Mouse (Mus musculus): ENCODE data around the gene Mlxipl. TPM values are rescaled to one million over a fixed set of nuclear protein-coding genes. Genes with fewer than 3 reads are reported as not detected.
"Not testable (repeated sequence)": the region's sequence is repeated elsewhere in the genome, so short reads cannot be mapped to it uniquely, and the experiment has no call there.

Gene Mlxipl
- polyA plus RNA-seq (2014; fragmentation: Nextera tagmentation; extraction: Ambion mirVana), result 1.2 and 1.6 TPM in 2 replicates

GRCm38 (mm10) chr5:135089653-135090052, at the start of gene Mlxipl:
Mlxipl (plus strand) TSS chr5:135089890.
- Histone ChIP-seq H3K9me3 (ENCODE audit: control insufficient read depth, low read length) (no peaks in the 10 kb centered on the region), H3K4me2 (replicated peaks; ENCODE audit: low read depth, low read length) (peak within 1 kb of the TSS; percentile 33), H3K27ac (ENCODE audit: low read depth, low read length) (no peak within 1 kb of the TSS), H3K36me3 (ENCODE audit: control insufficient read depth, insufficient read depth, low read length) (no peaks in the 10 kb centered on the region), H3K9ac (ENCODE audit: low read depth, low read length) (0 out of 2 replicates have a peak within 1 kb of the TSS, but pooled peaks have one; percentile 19), H3K4me3 (ENCODE audit: low read depth, low read length) (peak within 1 kb of the TSS; percentile 18; the same call in 1 of the 2 replicates), H3K27me3 (ENCODE audit: control insufficient read depth, insufficient read depth, low read length) (peaks cover 25% of the 10 kb centered on the region), H3K4me1 (replicated peaks; ENCODE audit: control insufficient read depth, insufficient read depth, low read length) (no peaks in the 10 kb centered on the region)
- DNase-seq (ENCODE audit: low spot score), result peak; percentile 23
- WGBS, result 2% methylated on average over 39 of the region's 39 CpGs
- ATAC-seq (ENCODE audit: low FRiP score), result no peak

DNA sequence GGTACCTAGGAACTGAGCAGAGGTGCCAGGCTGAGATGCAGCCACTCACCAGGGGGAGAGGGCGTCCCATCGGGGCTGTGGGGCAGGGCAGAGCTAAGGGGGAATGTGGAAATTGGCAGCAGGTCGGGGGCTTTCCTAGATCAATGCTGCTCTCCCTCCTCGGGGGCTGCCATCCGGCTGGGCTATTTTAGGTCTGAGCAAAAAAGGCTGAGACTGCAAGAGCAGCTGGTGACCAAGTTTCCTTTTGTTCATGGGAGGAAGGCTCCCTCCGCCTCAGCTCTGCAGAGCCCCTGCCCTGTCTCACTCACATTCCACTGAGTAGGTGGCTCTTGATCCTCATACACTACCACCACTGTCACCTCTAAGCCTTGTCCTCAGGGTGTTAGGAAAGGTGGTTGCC, 49.6 kb upstream of the Mlxipl start:
- Histone ChIP-seq H3K9me3 (ENCODE audit: control insufficient read depth, low read length) (no peaks in the 10 kb centered on the region), H3K4me3 (ENCODE audit: low read depth, low read length) (no peak overlapping the region), H3K9ac (ENCODE audit: low read depth, low read length) (no peak overlapping the region), H3K27me3 (ENCODE audit: control insufficient read depth, insufficient read depth, low read length) (no peaks in the 10 kb centered on the region; the same call in 1 of the 2 replicates), H3K4me2 (replicated peaks; ENCODE audit: low read depth, low read length) (no peak overlapping the region), H3K4me1 (replicated peaks; ENCODE audit: control insufficient read depth, insufficient read depth, low read length) (0 out of 2 replicates have a peak, but pooled peaks cover 2% of the 10 kb centered on the region), H3K36me3 (ENCODE audit: control insufficient read depth, insufficient read depth, low read length) (no peaks in the 10 kb centered on the region), H3K27ac (ENCODE audit: low read depth, low read length) (no peak overlapping the region)
- 43% methylated on average over 6 of the region's 6 CpGs for WGBS
- DNase-seq (ENCODE audit: low spot score), result no peak
- no peak for ATAC-seq (ENCODE audit: low FRiP score)

DNA sequence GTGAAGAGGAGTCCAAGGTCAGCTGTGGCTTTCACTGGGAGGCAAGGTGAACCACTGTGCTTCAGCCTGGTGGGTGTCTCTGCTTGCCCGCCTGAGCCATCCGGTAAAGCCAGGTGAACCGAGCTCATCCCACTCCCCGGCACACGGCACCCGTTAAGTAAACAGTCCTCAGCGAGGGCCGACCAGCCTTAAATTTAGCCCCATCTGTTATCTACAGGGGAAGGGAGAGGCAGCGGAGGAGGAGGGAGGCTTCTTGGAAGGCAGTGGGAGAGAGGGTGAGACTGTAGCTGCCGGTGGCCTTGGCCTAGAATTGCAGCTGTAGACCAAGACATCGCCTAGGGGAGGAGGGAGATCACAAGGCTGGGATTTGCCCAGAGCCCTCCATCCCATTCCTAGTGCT, 48.9 kb upstream of the Mlxipl start:
- Histone ChIP-seq H3K9ac (ENCODE audit: low read depth, low read length) (no peak overlapping the region), H3K27ac (ENCODE audit: low read depth, low read length) (no peak overlapping the region), H3K36me3 (ENCODE audit: control insufficient read depth, insufficient read depth, low read length) (no peaks in the 10 kb centered on the region), H3K27me3 (ENCODE audit: control insufficient read depth, insufficient read depth, low read length) (no peaks in the 10 kb centered on the region; the same call in 1 of the 2 replicates), H3K9me3 (ENCODE audit: control insufficient read depth, low read length) (no peaks in the 10 kb centered on the region), H3K4me3 (ENCODE audit: low read depth, low read length) (no peak overlapping the region), H3K4me1 (replicated peaks; ENCODE audit: control insufficient read depth, insufficient read depth, low read length) (0 out of 2 replicates have a peak, but pooled peaks cover 2% of the 10 kb centered on the region), H3K4me2 (replicated peaks; ENCODE audit: low read depth, low read length) (no peak overlapping the region)
- 77% methylated on average over 11 of the region's 11 CpGs for WGBS
- DNase-seq (ENCODE audit: low spot score) (no peak), ATAC-seq (ENCODE audit: low FRiP score) (no peak)

DNA sequence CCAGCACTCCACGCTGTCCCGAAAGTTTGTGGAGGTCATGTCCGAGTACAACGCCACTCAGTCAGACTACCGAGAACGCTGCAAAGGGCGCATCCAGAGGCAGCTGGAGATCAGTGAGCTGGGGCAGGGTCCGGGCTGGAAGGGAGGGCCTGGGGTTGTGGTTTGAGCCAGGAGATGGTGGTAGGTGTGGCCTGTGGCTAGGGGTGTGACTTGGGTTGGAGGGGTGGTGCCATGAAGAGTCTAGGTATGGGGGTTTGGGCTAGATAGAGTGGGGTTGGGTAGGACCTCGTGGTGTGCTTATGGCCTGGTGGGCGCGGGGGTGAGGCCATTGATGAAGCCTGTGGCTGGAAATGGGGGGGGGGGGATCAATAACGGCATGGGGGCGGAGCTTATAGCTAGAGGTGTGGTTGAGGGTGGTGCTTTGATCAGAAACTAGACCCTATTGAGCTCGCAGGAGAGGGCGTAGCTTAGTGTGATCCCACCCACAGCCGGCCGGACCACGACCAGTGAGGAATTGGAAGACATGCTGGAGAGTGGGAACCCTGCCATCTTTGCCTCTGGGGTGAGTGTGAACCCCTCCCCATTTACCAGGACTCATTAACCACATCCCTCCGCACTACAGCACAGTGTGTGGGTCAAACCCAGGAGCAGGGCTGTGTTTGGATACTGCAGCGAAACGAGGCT, 47.4 kb upstream of the Mlxipl start:
- Histone ChIP-seq H3K27me3 (ENCODE audit: control insufficient read depth, insufficient read depth, low read length) (no peaks in the 10 kb centered on the region; the same call in 1 of the 2 replicates), H3K9ac (ENCODE audit: low read depth, low read length) (no peak overlapping the region), H3K4me2 (replicated peaks; ENCODE audit: low read depth, low read length) (no peak overlapping the region), H3K4me3 (ENCODE audit: low read depth, low read length) (no peak overlapping the region), H3K27ac (ENCODE audit: low read depth, low read length) (no peak overlapping the region), H3K4me1 (replicated peaks; ENCODE audit: control insufficient read depth, insufficient read depth, low read length) (0 out of 2 replicates have a peak, but pooled peaks cover 2% of the 10 kb centered on the region), H3K9me3 (ENCODE audit: control insufficient read depth, low read length) (no peaks in the 10 kb centered on the region), H3K36me3 (ENCODE audit: control insufficient read depth, insufficient read depth, low read length) (no peaks in the 10 kb centered on the region)
- no peak for DNase-seq (ENCODE audit: low spot score)
- ATAC-seq (ENCODE audit: low FRiP score), result no peak
- WGBS, result 28% methylated on average over 20 of the region's 21 CpGs

DNA sequence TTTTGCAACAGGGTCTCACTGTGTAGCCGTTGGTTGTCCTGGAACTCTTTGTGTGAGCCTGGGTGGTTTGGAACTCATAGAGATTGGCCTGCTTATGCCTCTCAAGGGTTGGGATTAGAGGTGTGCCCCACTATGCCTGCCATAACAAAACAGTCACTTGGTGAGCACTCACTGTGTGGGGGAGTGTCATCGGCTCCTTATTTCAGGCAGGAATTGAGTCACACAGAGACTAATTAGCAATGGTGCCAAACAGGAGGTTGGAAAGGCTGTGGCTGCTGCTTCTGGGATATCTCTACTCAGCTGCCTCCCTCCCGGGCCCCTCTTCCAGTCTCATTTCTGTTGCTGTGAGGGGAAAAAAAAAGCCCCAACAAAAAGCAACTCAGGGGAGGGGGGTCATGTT, 45.1 kb upstream of the Mlxipl start:
- H3K4me2 ChIP-seq (replicated peaks; ENCODE audit: low read depth, low read length), result no peak overlapping the region
- H3K27ac ChIP-seq (ENCODE audit: low read depth, low read length), result no peak overlapping the region
- DNase-seq (ENCODE audit: low spot score) (no peak), ATAC-seq (ENCODE audit: low FRiP score) (no peak)
- no peak overlapping the region for H3K9ac ChIP-seq (ENCODE audit: low read depth, low read length)
- H3K27me3 ChIP-seq (ENCODE audit: control insufficient read depth, insufficient read depth, low read length), result no peaks in the 10 kb centered on the region; the same call in 1 of the 2 replicates
- 88% methylated on average over 3 of the region's 3 CpGs for WGBS
- no peak overlapping the region for H3K4me3 ChIP-seq (ENCODE audit: low read depth, low read length)
- H3K36me3 ChIP-seq (ENCODE audit: control insufficient read depth, insufficient read depth, low read length), result no peaks in the 10 kb centered on the region
- 0 out of 2 replicates have a peak, but pooled peaks cover 2% of the 10 kb centered on the region for H3K4me1 ChIP-seq (replicated peaks; ENCODE audit: control insufficient read depth, insufficient read depth, low read length)
- no peaks in the 10 kb centered on the region for H3K9me3 ChIP-seq (ENCODE audit: control insufficient read depth, low read length)

DNA sequence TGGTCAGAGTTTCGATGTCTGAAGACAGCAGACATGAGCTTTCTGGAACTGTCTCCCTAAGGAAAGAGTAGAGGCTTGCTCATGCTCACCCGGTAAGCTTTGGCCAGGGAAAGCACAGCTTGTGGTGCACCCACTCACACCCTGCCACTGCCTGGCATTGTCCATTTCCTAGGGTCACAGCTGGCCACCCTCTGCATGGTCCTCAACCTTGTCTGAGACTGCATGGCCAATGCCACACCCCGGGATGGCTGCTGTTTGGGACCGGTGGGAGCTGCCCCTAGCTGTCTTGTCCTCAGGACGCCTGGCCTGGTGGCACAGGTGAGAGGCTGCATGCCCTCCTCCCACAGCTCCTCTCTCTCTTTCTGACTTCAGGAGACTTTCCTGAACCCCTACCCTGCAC, 41.2 kb upstream of the Mlxipl start:
- Histone ChIP-seq H3K36me3 (ENCODE audit: control insufficient read depth, insufficient read depth, low read length) (no peaks in the 10 kb centered on the region), H3K9me3 (ENCODE audit: control insufficient read depth, low read length) (no peaks in the 10 kb centered on the region), H3K27me3 (ENCODE audit: control insufficient read depth, insufficient read depth, low read length) (no peaks in the 10 kb centered on the region), H3K4me3 (ENCODE audit: low read depth, low read length) (no peak overlapping the region), H3K4me2 (replicated peaks; ENCODE audit: low read depth, low read length) (no peak overlapping the region; the same call in 1 of the 2 replicates), H3K27ac (ENCODE audit: low read depth, low read length) (no peak overlapping the region), H3K9ac (ENCODE audit: low read depth, low read length) (no peak overlapping the region), H3K4me1 (replicated peaks; ENCODE audit: control insufficient read depth, insufficient read depth, low read length) (no peaks in the 10 kb centered on the region)
- DNase-seq (ENCODE audit: low spot score) (no peak), ATAC-seq (ENCODE audit: low FRiP score) (no peak)
- 90% methylated on average over 5 of the region's 5 CpGs for WGBS

GRCm38 (mm10) chr5:135049268-135049667, 40.4 kb upstream of the Mlxipl start:
- H3K36me3 ChIP-seq (ENCODE audit: control insufficient read depth, insufficient read depth, low read length); H3K4me1 ChIP-seq (replicated peaks; ENCODE audit: control insufficient read depth, insufficient read depth, low read length); H3K4me2 ChIP-seq (replicated peaks; ENCODE audit: low read depth, low read length); H3K9ac ChIP-seq (ENCODE audit: low read depth, low read length); H3K4me3 ChIP-seq (ENCODE audit: low read depth, low read length); ATAC-seq (ENCODE audit: low FRiP score); H3K27ac ChIP-seq (ENCODE audit: low read depth, low read length); DNase-seq (ENCODE audit: low spot score); H3K27me3 ChIP-seq (ENCODE audit: control insufficient read depth, insufficient read depth, low read length); H3K9me3 ChIP-seq (ENCODE audit: control insufficient read depth, low read length): not testable (repeated sequence)
- WGBS, result 86% methylated on average over 5 of the region's 6 CpGs

GRCm38 (mm10) chr5:135053356-135053755, 36.3 kb upstream of the Mlxipl start:
- Histone ChIP-seq H3K36me3 (ENCODE audit: control insufficient read depth, insufficient read depth, low read length) (no peaks in the 10 kb centered on the region), H3K9ac (ENCODE audit: low read depth, low read length) (no peak overlapping the region), H3K9me3 (ENCODE audit: control insufficient read depth, low read length) (no peaks in the 10 kb centered on the region), H3K27me3 (ENCODE audit: control insufficient read depth, insufficient read depth, low read length) (no peaks in the 10 kb centered on the region), H3K4me3 (ENCODE audit: low read depth, low read length) (no peak overlapping the region), H3K4me1 (replicated peaks; ENCODE audit: control insufficient read depth, insufficient read depth, low read length) (no peaks in the 10 kb centered on the region), H3K4me2 (replicated peaks; ENCODE audit: low read depth, low read length) (no peak overlapping the region), H3K27ac (ENCODE audit: low read depth, low read length) (no peak overlapping the region)
- ATAC-seq (ENCODE audit: low FRiP score), result no peak
- WGBS, result 94% methylated on average over 12 of the region's 12 CpGs
- no peak for DNase-seq (ENCODE audit: low spot score)
